Mouse (Mus musculus): ENCODE results near the gene Gm20696. TPM values are rescaled to one million over a fixed set of nuclear protein-coding genes. Genes with fewer than 3 reads are reported as not detected.

The Gm20696 gene
- polyA plus RNA-seq, 2 experiments: 2.0 to 5.9 TPM

GRCm38 (mm10) chr6:99443460-99443859 is 223.1 kb downstream of the Gm20696 start:
- ATAC-seq (ENCODE audit: low FRiP score, low read depth): no peak
- Histone ChIP-seq H3K27me3 (ENCODE audit: control insufficient read depth, insufficient read depth, low read length) (no peaks in the 10 kb centered on the region), H3K9me3 (ENCODE audit: control insufficient read depth, low read length) (no peaks in the 10 kb centered on the region), H3K4me2 (replicated peaks; ENCODE audit: low read depth, low read length, severe bottlenecking) (no peak overlapping the region), H3K9ac (ENCODE audit: low read depth, low read length, severe bottlenecking) (no peak overlapping the region), H3K27ac (replicated peaks; ENCODE audit: low read depth, low read length) (no peak overlapping the region), H3K4me1 (ENCODE audit: control insufficient read depth, insufficient read depth, low read length) (peaks cover 25% of the 10 kb centered on the region), H3K36me3 (ENCODE audit: control insufficient read depth, insufficient read depth, low read length) (peaks cover 2% of the 10 kb centered on the region; the same call in 1 of the 2 replicates), H3K4me3 (replicated peaks; ENCODE audit: low read length) (no peak overlapping the region)
- no peak for DNase-seq (ENCODE audit: low spot score)
- TF ChIP-seq POLR2A (IDR thresholded peaks at IDR 0.05; ENCODE audit: borderline replicate concordance, extremely low read depth, insufficient read depth, insufficient read length): no peak
- 66% methylated on average over 5 of the region's 5 CpGs for WGBS

- Histone ChIP-seq H3K9me3 (ENCODE audit: control insufficient read depth, low read length) (no peaks in the 10 kb centered on the region), H3K36me3 (ENCODE audit: control insufficient read depth, insufficient read depth, low read length) (peaks cover 2% of the 10 kb centered on the region; the same call in 1 of the 2 replicates), H3K4me1 (ENCODE audit: control insufficient read depth, insufficient read depth, low read length) (peaks cover 30% of the 10 kb centered on the region), H3K27me3 (ENCODE audit: control insufficient read depth, insufficient read depth, low read length) (no peaks in the 10 kb centered on the region), H3K4me2 (replicated peaks; ENCODE audit: low read depth, low read length, severe bottlenecking) (no peak overlapping the region), H3K27ac (replicated peaks; ENCODE audit: low read depth, low read length) (no peak overlapping the region), H3K4me3 (replicated peaks; ENCODE audit: low read length) (no peak overlapping the region), H3K9ac (ENCODE audit: low read depth, low read length, severe bottlenecking) (no peak overlapping the region)
- DNase-seq (ENCODE audit: low spot score) (no peak), ATAC-seq (ENCODE audit: low FRiP score, low read depth) (no peak)
- no peak for TF ChIP-seq POLR2A (IDR thresholded peaks at IDR 0.05; ENCODE audit: borderline replicate concordance, extremely low read depth, insufficient read depth, insufficient read length)
- WGBS: 52% methylated on average over 7 of the region's 7 CpGs
These were observed 225.5 kb downstream of the Gm20696 start for GRCm38 (mm10) chr6:99441100-99441499.

- Histone ChIP-seq H3K27ac (replicated peaks; ENCODE audit: low read depth, low read length) (no peak overlapping the region), H3K4me3 (replicated peaks; ENCODE audit: low read length) (no peak overlapping the region), H3K9me3 (ENCODE audit: control insufficient read depth, low read length) (no peaks in the 10 kb centered on the region), H3K9ac (ENCODE audit: low read depth, low read length, severe bottlenecking) (no peak overlapping the region), H3K36me3 (ENCODE audit: control insufficient read depth, insufficient read depth, low read length) (peaks cover 2% of the 10 kb centered on the region; the same call in 1 of the 2 replicates), H3K27me3 (ENCODE audit: control insufficient read depth, insufficient read depth, low read length) (no peaks in the 10 kb centered on the region), H3K4me2 (replicated peaks; ENCODE audit: low read depth, low read length, severe bottlenecking) (no peak overlapping the region), H3K4me1 (ENCODE audit: control insufficient read depth, insufficient read depth, low read length) (peaks cover 30% of the 10 kb centered on the region)
- WGBS: 84% methylated on average over 2 of the region's 2 CpGs
- no peak for TF ChIP-seq POLR2A (IDR thresholded peaks at IDR 0.05; ENCODE audit: borderline replicate concordance, extremely low read depth, insufficient read depth, insufficient read length)
- DNase-seq (ENCODE audit: low spot score) (no peak), ATAC-seq (ENCODE audit: low FRiP score, low read depth) (no peak)
These were observed 226.0 kb downstream of the Gm20696 start for GRCm38 (mm10) chr6:99440606-99441005.

GRCm38 (mm10) chr6:99439878-99440361 is 226.7 kb downstream of the Gm20696 start:
- TF ChIP-seq POLR2A (IDR thresholded peaks at IDR 0.05; ENCODE audit: borderline replicate concordance, extremely low read depth, insufficient read depth, insufficient read length): no peak
- peak; percentile 47 for DNase-seq (ENCODE audit: low spot score)
- peak overlapping the region; percentile 15; the same call in 1 of the 2 replicates for H3K4me2 ChIP-seq (replicated peaks; ENCODE audit: low read depth, low read length, severe bottlenecking)
- H3K27ac ChIP-seq (replicated peaks; ENCODE audit: low read depth, low read length): peak overlapping the region; percentile 27; the same call in 1 of the 2 replicates
- no peak overlapping the region for H3K9ac ChIP-seq (ENCODE audit: low read depth, low read length, severe bottlenecking)
- H3K27me3 ChIP-seq (ENCODE audit: control insufficient read depth, insufficient read depth, low read length): no peaks in the 10 kb centered on the region
- peaks cover 4% of the 10 kb centered on the region; the same call in 1 of the 2 replicates for H3K36me3 ChIP-seq (ENCODE audit: control insufficient read depth, insufficient read depth, low read length)
- no peak overlapping the region for H3K4me3 ChIP-seq (replicated peaks; ENCODE audit: low read length)
- WGBS: 4% methylated on average over 9 of the region's 9 CpGs
- peak; percentile 47; the same call in 1 of the 2 replicates for ATAC-seq (ENCODE audit: low FRiP score, low read depth)
- peaks cover 30% of the 10 kb centered on the region for H3K4me1 ChIP-seq (ENCODE audit: control insufficient read depth, insufficient read depth, low read length)
- no peaks in the 10 kb centered on the region for H3K9me3 ChIP-seq (ENCODE audit: control insufficient read depth, low read length)

GRCm38 (mm10) chr6:99439214-99439877 is 227.3 kb downstream of the Gm20696 start:
- Histone ChIP-seq H3K27ac (replicated peaks; ENCODE audit: low read depth, low read length) (peak overlapping the region; percentile 27; the same call in 1 of the 2 replicates), H3K27me3 (ENCODE audit: control insufficient read depth, insufficient read depth, low read length) (no peaks in the 10 kb centered on the region), H3K9ac (ENCODE audit: low read depth, low read length, severe bottlenecking) (no peak overlapping the region), H3K4me3 (replicated peaks; ENCODE audit: low read length) (no peak overlapping the region), H3K4me1 (ENCODE audit: control insufficient read depth, insufficient read depth, low read length) (peaks cover 30% of the 10 kb centered on the region), H3K9me3 (ENCODE audit: control insufficient read depth, low read length) (no peaks in the 10 kb centered on the region), H3K4me2 (replicated peaks; ENCODE audit: low read depth, low read length, severe bottlenecking) (peak overlapping the region; percentile 15; the same call in 1 of the 2 replicates), H3K36me3 (ENCODE audit: control insufficient read depth, insufficient read depth, low read length) (peaks cover 8% of the 10 kb centered on the region; the same call in 1 of the 2 replicates)
- 18% methylated on average over 9 of the region's 9 CpGs for WGBS
- no peak for TF ChIP-seq POLR2A (IDR thresholded peaks at IDR 0.05; ENCODE audit: borderline replicate concordance, extremely low read depth, insufficient read depth, insufficient read length)
- ATAC-seq (ENCODE audit: low FRiP score, low read depth): no peak
- DNase-seq (ENCODE audit: low spot score): no peak
